Mouse (Mus musculus) hindbrain, postnatal 0 days (tissue): Measurements from ENCODE around the gene 0610009B22Rik. TPM values are rescaled to one million over a fixed set of nuclear protein-coding genes. Genes with fewer than 3 reads are reported as not detected.

Experiments used
- ATAC-seq: fragments of 200-750 bp; cut with Nextera tagmentation; 2 replicates; pipeline ENCODE4 v1.8.0; 2017; ENCODE audit warnings: mild to moderate bottlenecking, moderate TSS enrichment, moderate library complexity
- DNase-seq: peaks from one replicate; pipeline ENCODE4 v3.0.0-alpha.2; 2015; ENCODE audit warnings: low spot score
- H3K27ac ChIP-seq: fragments of 300-500 bp; sonication (generic); 2 replicates; pipeline ENCODE4 v1.5.1; 2014; ENCODE audit warnings: mild to moderate bottlenecking
- H3K27me3 ChIP-seq: fragments of 300-500 bp; sonication (generic); 2 replicates; pipeline ENCODE4 v1.6.1; 2014; ENCODE audit warnings: low read length, mixed read lengths; ENCODE audit not compliant: insufficient read depth
- H3K36me3 ChIP-seq: fragments of 300-500 bp; sonication (generic); 2 replicates; pipeline ENCODE4 v1.6.1; 2014; ENCODE audit warnings: low read length, mixed read lengths; ENCODE audit not compliant: insufficient read depth
- H3K4me1 ChIP-seq: fragments of 300-500 bp; sonication (generic); 2 replicates; pipeline ENCODE4 v1.6.1; 2014; ENCODE audit warnings: antibody characterized with exemption, low read length, mixed read lengths; ENCODE audit not compliant: insufficient read depth
- H3K4me2 ChIP-seq: fragments of 300-500 bp; sonication (generic); 2 replicates; pipeline ENCODE4 v1.6.1; 2014; ENCODE audit warnings: low read depth, mild to moderate bottlenecking, low read length, moderate library complexity, mixed read lengths
- H3K4me3 ChIP-seq: fragments of 300-500 bp; sonication (generic); 2 replicates; pipeline ENCODE4 v1.5.1; 2014; ENCODE audit warnings: low read length
- H3K9ac ChIP-seq: fragments of 300-500 bp; sonication (generic); replicated peaks from 2 replicates; pipeline ENCODE4 v1.6.1; 2014; ENCODE audit warnings: mild to moderate bottlenecking, low read length, moderate library complexity, mixed read lengths
- H3K9me3 ChIP-seq: fragments of 300-500 bp; sonication (generic); 2 replicates; pipeline ENCODE4 v1.6.1; 2016; ENCODE audit warnings: low read length, mixed read lengths
- CTCF ChIP-seq: IDR thresholded peaks from 2 replicates; pipeline ENCODE4 v1.5.1; 2016; ENCODE audit warnings: antibody characterized with exemption, control low read depth, low read depth
- WGBS: fragments of 180-500 bp; shearing (Covaris S2); extraction: QIAGEN DNeasy Blood & Tissue Kit; methylation state at CpG from one replicate; pipeline ENCODE4 v1.1.7; 2014; 5-methylcytosine and 5-hydroxymethylcytosine counted together
- polyA plus RNA-seq: library from polyadenylated mRNA; unstranded; fragments of >200 nt; fragmentation: Nextera tagmentation; extraction: Ambion mirVana; gene quantifications from 2 replicates; pipeline ENCODE4 v1.2.1, GENCODE M21; 2015
- total RNA-seq: library from RNA; depleted of rRNA; stranded (reverse); fragments of >200 nt; gene quantifications from 2 replicates; pipeline ENCODE4 v1.2.3, GENCODE M21; 2014; rRNA removed

The 0610009B22Rik gene
- total and polyA plus RNA-seq, 2 experiments from 2014 or later: 23.8 to 92.3 TPM

DNA sequence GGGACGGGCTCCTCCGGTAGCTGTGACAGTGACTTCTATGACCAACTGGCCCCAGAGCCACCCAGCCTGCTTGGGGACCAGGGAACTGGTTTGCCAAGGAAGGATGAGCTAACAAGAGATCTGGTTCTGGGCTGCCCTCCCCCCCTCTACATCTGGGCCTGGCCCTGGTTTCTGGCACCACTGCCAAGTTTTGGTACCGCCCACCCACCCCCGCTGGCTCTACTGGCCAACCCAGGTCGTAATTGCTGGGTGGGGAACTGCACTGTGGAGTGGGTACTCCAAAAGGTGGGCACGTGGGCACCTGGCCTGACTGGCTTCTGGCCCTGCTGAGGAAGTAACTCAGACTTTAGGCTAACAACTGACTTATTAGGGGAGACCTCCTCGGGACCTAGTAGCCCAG, 47.9 kb downstream of the 0610009B22Rik start:
- DNase-seq (no peak), ATAC-seq (no peak)
- 72% methylated on average over 7 of the region's 7 CpGs for WGBS
- H3K9ac ChIP-seq: no peak overlapping the region
- H3K4me2 ChIP-seq: no peak overlapping the region
- H3K4me1 ChIP-seq: peaks cover 7% of the 10 kb centered on the region; the same call in 1 of the 2 replicates
- H3K27me3 ChIP-seq: no peaks in the 10 kb centered on the region
- no peaks in the 10 kb centered on the region for H3K9me3 ChIP-seq
- no peak for TF ChIP-seq CTCF
- no peak overlapping the region for H3K4me3 ChIP-seq
- peaks cover 5% of the 10 kb centered on the region; the same call in 1 of the 2 replicates for H3K36me3 ChIP-seq
- H3K27ac ChIP-seq: no peak overlapping the region

- H3K36me3 ChIP-seq: peaks cover 2% of the 10 kb centered on the region; the same call in 1 of the 2 replicates
- no peaks in the 10 kb centered on the region for H3K27me3 ChIP-seq
- ATAC-seq (no peak), DNase-seq (no peak)
- H3K27ac ChIP-seq: 0 out of 2 replicates have a peak overlapping the region, but pooled peaks have one; percentile 28
- WGBS: 72% methylated on average over 5 of the region's 5 CpGs
- no peak overlapping the region for H3K4me3 ChIP-seq
- peaks cover 12% of the 10 kb centered on the region for H3K4me1 ChIP-seq
- 0 out of 2 replicates have a peak overlapping the region, but pooled peaks have one; percentile 39 for H3K4me2 ChIP-seq
- H3K9me3 ChIP-seq: no peaks in the 10 kb centered on the region
- H3K9ac ChIP-seq: no peak overlapping the region
- no peak for TF ChIP-seq CTCF
Observed at GRCm38 (mm10) chr11:51638497-51638896, 50.2 kb downstream of the 0610009B22Rik start.

GRCm38 (mm10) chr11:51637971-51638414, 50.7 kb downstream of the 0610009B22Rik start:
- H3K9me3 ChIP-seq: no peaks in the 10 kb centered on the region
- H3K36me3 ChIP-seq: no peaks in the 10 kb centered on the region
- H3K27me3 ChIP-seq: no peaks in the 10 kb centered on the region
- DNase-seq (peak; percentile 50), ATAC-seq (no peak)
- H3K27ac ChIP-seq: 0 out of 2 replicates have a peak overlapping the region, but pooled peaks have one; percentile 28
- peaks cover 12% of the 10 kb centered on the region for H3K4me1 ChIP-seq
- no peak overlapping the region for H3K9ac ChIP-seq
- 5% methylated on average over 17 of the region's 17 CpGs for WGBS
- H3K4me2 ChIP-seq: peak overlapping the region; percentile 39; the same call in 1 of the 2 replicates
- TF ChIP-seq CTCF: no peak
- H3K4me3 ChIP-seq: no peak overlapping the region

GRCm38 (mm10) chr11:51636323-51636684, 52.4 kb downstream of the 0610009B22Rik start:
- peak; percentile 75 for TF ChIP-seq CTCF
- Histone ChIP-seq H3K4me3 (peak overlapping the region; percentile 84), H3K36me3 (no peaks in the 10 kb centered on the region), H3K27ac (peak overlapping the region; percentile 73), H3K9me3 (no peaks in the 10 kb centered on the region), H3K4me1 (peaks cover 12% of the 10 kb centered on the region), H3K9ac (peak overlapping the region; percentile 76), H3K4me2 (peak overlapping the region; percentile 84), H3K27me3 (no peaks in the 10 kb centered on the region)
- ATAC-seq (no peak), DNase-seq (peak; percentile 80)
- 7% methylated on average over 6 of the region's 6 CpGs for WGBS

DNA sequence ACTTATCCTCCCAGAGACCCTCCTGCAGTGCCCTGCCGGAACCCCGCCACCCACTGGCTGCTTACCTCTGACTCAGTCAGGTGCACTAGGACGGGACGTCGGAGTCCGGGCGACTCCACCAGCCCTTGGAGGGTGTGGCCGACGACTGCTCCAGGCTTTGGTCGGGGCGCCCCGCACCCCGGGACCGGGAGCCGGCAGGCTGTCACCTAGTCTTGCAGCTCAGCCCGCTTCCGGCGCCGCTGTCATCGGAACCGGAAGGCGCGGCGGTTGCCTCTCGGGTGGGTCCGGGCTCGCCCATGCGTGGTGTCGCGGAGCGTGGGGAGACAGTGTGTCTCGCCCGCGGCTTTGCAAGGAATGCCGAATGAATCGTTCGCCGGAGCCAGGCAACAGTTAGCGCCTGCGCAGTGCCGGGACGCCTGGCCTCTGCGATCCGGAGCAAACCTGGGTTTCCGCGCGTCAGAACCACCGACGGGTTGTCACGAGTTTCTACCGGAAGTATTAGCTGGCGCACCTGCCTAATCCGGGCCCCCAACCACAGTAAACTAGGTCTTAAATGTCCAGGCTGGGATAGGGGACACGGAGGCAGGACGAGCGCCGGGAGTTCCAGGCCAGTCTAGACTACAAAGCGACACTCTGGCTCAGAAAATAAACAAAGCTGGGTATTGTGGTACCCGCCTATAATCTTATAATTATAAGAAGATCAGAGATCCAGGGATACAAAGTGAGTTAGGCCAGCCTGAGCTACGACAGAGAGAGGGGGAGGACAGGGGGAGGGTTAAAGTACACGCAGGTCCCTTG, 53.0 kb downstream of the 0610009B22Rik start, which contains the start of gene Rmnd5b:
Rmnd5b (minus strand) TSS at position 372 of the 798 bp plus-strand sequence.
- peak; percentile 94 for ATAC-seq
- no peaks in the 10 kb centered on the region for H3K36me3 ChIP-seq

More for the DNA sequence above, 53.0 kb downstream of the 0610009B22Rik start, which contains the start of gene Rmnd5b:
- Histone ChIP-seq H3K27ac (peak within 1 kb of the TSS; percentile 73), H3K4me1 (peaks cover 12% of the 10 kb centered on the region), H3K9me3 (no peaks in the 10 kb centered on the region), H3K9ac (peak within 1 kb of the TSS; percentile 76), H3K4me3 (peak within 1 kb of the TSS; percentile 84), H3K27me3 (no peaks in the 10 kb centered on the region), H3K4me2 (peak within 1 kb of the TSS; percentile 84)
- whole genome bisulfite sequencing: under 1% methylated on average over 61 of the region's 61 CpGs
- peak; percentile 96 for DNase-seq
- TF ChIP-seq CTCF: no peak; the same call in 1 of the 2 replicates

Other genes with a start within 250 kb of the 0610009B22Rik start
- gene Phykpl, start 104.1 kb downstream of the 0610009B22Rik start, total RNA-seq: 3.8 and 5.3 TPM in 2 replicates
- gene Phykpl, start 104.1 kb downstream of the 0610009B22Rik start, polyA plus RNA-seq: 7.9 and 8.6 TPM in 2 replicates
- 212 and 258 TPM in 2 replicates for gene Hnrnpab, start 82.0 kb downstream of the 0610009B22Rik start, total RNA-seq
- gene Hnrnpab, start 82.0 kb downstream of the 0610009B22Rik start, polyA plus RNA-seq: 229 and 231 TPM in 2 replicates
- 43.9 and 60.8 TPM in 2 replicates for gene Nhp2, start 69.1 kb downstream of the 0610009B22Rik start, total RNA-seq
- 105 and 109 TPM in 2 replicates for gene Nhp2, start 69.1 kb downstream of the 0610009B22Rik start, polyA plus RNA-seq
- 81.3 and 99.9 TPM in 2 replicates for gene Rmnd5b, start 53.0 kb downstream of the 0610009B22Rik start, total RNA-seq
- 60.9 and 63.8 TPM in 2 replicates for gene Rmnd5b, start 53.0 kb downstream of the 0610009B22Rik start, polyA plus RNA-seq
- 48.0 and 55.6 TPM in 2 replicates for gene N4bp3, start 38.0 kb downstream of the 0610009B22Rik start, total RNA-seq
- 29.0 and 30.3 TPM in 2 replicates for gene N4bp3, start 38.0 kb downstream of the 0610009B22Rik start, polyA plus RNA-seq
- gene D930048N14Rik, start 37.9 kb downstream of the 0610009B22Rik start, total RNA-seq: 0.75 and 2.3 TPM in 2 replicates
- 1.1 and 1.4 TPM in 2 replicates for gene D930048N14Rik, start 37.9 kb downstream of the 0610009B22Rik start, polyA plus RNA-seq
- gene Sec24a, start 74.8 kb upstream of the 0610009B22Rik start, total RNA-seq: 13.4 and 13.9 TPM in 2 replicates
- 10.6 and 11.9 TPM in 2 replicates for gene Sec24a, start 74.8 kb upstream of the 0610009B22Rik start, polyA plus RNA-seq
- gene Sar1b, start 74.8 kb upstream of the 0610009B22Rik start, total RNA-seq: 78.2 and 118 TPM in 2 replicates
- 235 and 244 TPM in 2 replicates for gene Sar1b, start 74.8 kb upstream of the 0610009B22Rik start, polyA plus RNA-seq
- gene Jade2, start 168.8 kb upstream of the 0610009B22Rik start, total RNA-seq: 3.1 and 4.3 TPM in 2 replicates
- 1.1 and 1.2 TPM in 2 replicates for gene Jade2, start 168.8 kb upstream of the 0610009B22Rik start, polyA plus RNA-seq